Mouse (Mus musculus): ENCODE measurements around the gene Rpl32.
A peak's percentile ranks its signal among the peaks of the same experiment; 100 is the strongest.

Gene Rpl32

GRCm38 (mm10) chr6:115818129-115818528 is 9.6 kb upstream of the Rpl32 start:
- DNase-seq (ENCODE audit: low read depth, low spot score) = no peak

- no peak for DNase-seq (ENCODE audit: low read depth, low spot score)
These were observed 6.5 kb upstream of the Rpl32 start for GRCm38 (mm10) chr6:115815041-115815440.

GRCm38 (mm10) chr6:115814104-115814503 is 5.6 kb upstream of the Rpl32 start:
- peak; percentile 69 for DNase-seq (ENCODE audit: low read depth, low spot score)

- DNase-seq (ENCODE audit: low read depth, low spot score) = peak; percentile 73
These were observed 3.1 kb upstream of the Rpl32 start for GRCm38 (mm10) chr6:115811606-115812005.

GRCm38 (mm10) chr6:115808196-115808487 is 405 bp downstream of the Rpl32 start:
- peak; percentile 19 for DNase-seq (ENCODE audit: low read depth, low spot score)

GRCm38 (mm10) chr6:115807464-115808195 is 917 bp downstream of the Rpl32 start:
- peak; percentile 38 for DNase-seq (ENCODE audit: low read depth, low spot score)

- DNase-seq (ENCODE audit: low read depth, low spot score) = peak; percentile 50
These were observed 3.9 kb downstream of the Rpl32 start for GRCm38 (mm10) chr6:115804432-115805192.

- DNase-seq (ENCODE audit: low read depth, low spot score) = peak; percentile 85
These were observed 4.8 kb downstream of the Rpl32 start for GRCm38 (mm10) chr6:115803541-115804382.

GRCm38 (mm10) chr6:115801811-115802210 is 6.7 kb downstream of the Rpl32 start:
- no peak for DNase-seq (ENCODE audit: low read depth, low spot score)

GRCm38 (mm10) chr6:115792691-115793215 is 15.8 kb downstream of the Rpl32 start:
- DNase-seq (ENCODE audit: low read depth, low spot score) = peak; percentile 31

- no peak for DNase-seq (ENCODE audit: low read depth, low spot score)
These were observed 16.5 kb downstream of the Rpl32 start for GRCm38 (mm10) chr6:115791842-115792686.

GRCm38 (mm10) chr6:115791016-115791415 is 17.5 kb downstream of the Rpl32 start:
- DNase-seq (ENCODE audit: low read depth, low spot score) = no peak

GRCm38 (mm10) chr6:115782781-115783180 is 25.8 kb downstream of the Rpl32 start:
- peak; percentile 63 for DNase-seq (ENCODE audit: low read depth, low spot score)

- DNase-seq (ENCODE audit: low read depth, low spot score) = no peak
These were observed 32.2 kb downstream of the Rpl32 start for GRCm38 (mm10) chr6:115776363-115776762.

GRCm38 (mm10) chr6:115775838-115776237 is 32.7 kb downstream of the Rpl32 start:
- DNase-seq (ENCODE audit: low read depth, low spot score) = no peak

GRCm38 (mm10) chr6:115774501-115774921 is 34.0 kb downstream of the Rpl32 start, which contains the start of gene Cand2:
TSS of gene Cand2 (plus strand) at chr6:115774538.
- peak; percentile 73 for DNase-seq (ENCODE audit: low read depth, low spot score)

- peak; percentile 77 for DNase-seq (ENCODE audit: low read depth, low spot score)
These were observed 34.6 kb downstream of the Rpl32 start for GRCm38 (mm10) chr6:115773966-115774413.

- DNase-seq (ENCODE audit: low read depth, low spot score) = peak; percentile 67
These were observed 35.9 kb downstream of the Rpl32 start for GRCm38 (mm10) chr6:115772604-115773003.

GRCm38 (mm10) chr6:115772201-115772600 is 36.3 kb downstream of the Rpl32 start:
- DNase-seq (ENCODE audit: low read depth, low spot score) = peak; percentile 66

GRCm38 (mm10) chr6:115770852-115771251 is 37.7 kb downstream of the Rpl32 start:
- no peak for DNase-seq (ENCODE audit: low read depth, low spot score)

Measured in R1 (cell line).